ENCODE assay signal across 16 mouse cellular contexts in the genomic region with DNA sequence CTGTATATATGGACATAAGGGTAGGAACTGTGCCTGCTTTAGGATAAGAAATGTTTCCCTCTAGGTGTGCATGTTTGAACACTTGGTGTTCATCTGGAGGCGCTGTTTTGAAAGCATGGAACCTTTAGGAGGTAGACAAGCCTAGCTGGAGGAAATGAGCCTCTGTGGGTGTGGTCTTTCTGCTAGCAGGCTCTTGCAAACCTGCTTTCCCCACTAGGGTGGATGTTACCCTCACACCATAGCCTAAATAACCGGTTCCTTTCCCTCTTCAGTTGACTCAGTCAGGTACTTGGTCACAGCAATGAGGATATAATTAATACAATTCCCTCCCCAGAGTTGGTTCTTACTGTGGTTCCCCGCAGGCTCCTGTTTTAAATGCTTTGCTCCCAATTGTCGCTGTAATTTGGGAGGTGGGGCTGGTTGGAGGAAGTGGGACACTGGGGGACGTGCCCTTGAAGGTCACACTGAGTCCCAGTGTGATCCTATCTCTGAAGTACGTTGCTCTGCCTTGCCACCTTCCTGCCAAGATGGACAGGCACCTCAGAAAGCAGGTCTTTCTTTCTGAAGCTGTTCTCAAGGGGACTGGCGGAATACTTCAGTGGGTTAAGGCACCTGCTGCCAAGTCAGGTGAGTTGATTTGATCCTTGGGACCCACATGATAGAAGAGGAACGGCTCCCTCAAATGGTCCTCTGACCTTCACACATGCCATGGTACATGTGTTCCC. TPM values are rescaled to one million over a fixed set of nuclear protein-coding genes. Genes with fewer than 3 reads are reported as not detected.
DNase-seq lines count a peak whose midpoint lies in the region; ATAC-seq lines count a peak whose summit lies in the region.
"Had no signal": no experiment of that assay in that cellular context is flagged by ENCODE, and none has a peak within 500 bp of the region (broad histone marks: within the 10 kb centered on the region; RNA-seq: fewer than 3 reads in every experiment).

No protein-coding gene starts in this region.

- peaks cover 21% of the 10 kb centered on the region for H3K4me1 ChIP-seq in lung, embryonic 15.5 days
- 0 out of 2 replicates have a peak, but pooled peaks cover 6% of the 10 kb centered on the region for H3K4me1 ChIP-seq in hindbrain, embryonic 13.5 days (replicated peaks)
- H3K4me1 ChIP-seq: forebrain, embryonic 12.5 days; kidney, embryonic 15.5 days had no signal

- peak overlapping the region; percentile 16; the same call in 1 of the 2 replicates for H3K4me2 ChIP-seq in lung, embryonic 15.5 days
- no peak overlapping the region for H3K4me2 ChIP-seq in hindbrain, embryonic 13.5 days
- H3K4me2 ChIP-seq: forebrain, embryonic 12.5 days; heart, embryonic 13.5 days; kidney, embryonic 15.5 days; liver, embryonic 11.5 days had no signal

- H3K27me3 ChIP-seq in lung, embryonic 15.5 days = no peaks in the 10 kb centered on the region
- H3K27me3 ChIP-seq in hindbrain, embryonic 13.5 days = no peaks in the 10 kb centered on the region
- H3K27me3 ChIP-seq: forebrain, embryonic 12.5 days; heart, embryonic 13.5 days; kidney, embryonic 15.5 days had no signal

- no peaks in the 10 kb centered on the region for H3K9me3 ChIP-seq in lung, embryonic 15.5 days
- H3K9me3 ChIP-seq in hindbrain, embryonic 13.5 days = no peaks in the 10 kb centered on the region
- H3K9me3 ChIP-seq: forebrain, embryonic 12.5 days; heart, embryonic 13.5 days; kidney, embryonic 15.5 days had no signal

- no peaks in the 10 kb centered on the region for H3K36me3 ChIP-seq in lung, embryonic 15.5 days
- no peaks in the 10 kb centered on the region for H3K36me3 ChIP-seq in hindbrain, embryonic 13.5 days
- H3K36me3 ChIP-seq: forebrain, embryonic 12.5 days; heart, embryonic 13.5 days; kidney, embryonic 15.5 days had no signal

- no peak for DNase-seq in lung, postnatal 25 days (ENCODE audit: low spot score)
- DNase-seq in brain, adult 2 months (ENCODE audit: low read depth, low spot score) = peak; percentile 9
- DNase-seq in thymus, postnatal 14 days = peak; percentile 37
- no peak for DNase-seq in kidney, postnatal 10 days
- DNase-seq: cerebellum, adult 9-10 months; gastrocnemius, postnatal 25 days; lung, postnatal 10 days had no signal

- WGBS in lung, embryonic 15.5 days = 45% methylated on average over 8 of the region's 8 CpGs
- WGBS in hindbrain, embryonic 13.5 days = 75% methylated on average over 8 of the region's 8 CpGs

- peak overlapping the region; percentile 90 for H3K27ac ChIP-seq in lung, embryonic 15.5 days
- H3K27ac ChIP-seq in hindbrain, embryonic 13.5 days = no peak overlapping the region
- H3K27ac ChIP-seq: forebrain, embryonic 12.5 days; heart, embryonic 13.5 days; kidney, embryonic 15.5 days had no signal

- no peak overlapping the region for H3K9ac ChIP-seq in lung, embryonic 15.5 days
- no peak overlapping the region for H3K9ac ChIP-seq in hindbrain, embryonic 13.5 days
- H3K9ac ChIP-seq: forebrain, embryonic 12.5 days; heart, embryonic 13.5 days; kidney, embryonic 15.5 days had no signal

- peak; percentile 49 for ATAC-seq in lung, embryonic 15.5 days (ENCODE audit: borderline replicate concordance, extremely low read depth, low FRiP score, low TSS enrichment)
- ATAC-seq in CD4-positive, CD25-positive, alpha-beta regulatory T cell, adult 4 months = peak; percentile 43
- no peak for ATAC-seq in hindbrain, embryonic 13.5 days (ENCODE audit: low FRiP score)
- ATAC-seq in granulocyte monocyte progenitor cell, adult 5-6 weeks (replicated peaks; ENCODE audit: poor library complexity, severe bottlenecking) = no peak
- ATAC-seq: hindbrain, embryonic 16.5 days had no signal

- no peak overlapping the region for H3K4me3 ChIP-seq in lung, embryonic 15.5 days
- H3K4me3 ChIP-seq in hindbrain, embryonic 13.5 days = no peak overlapping the region
- H3K4me3 ChIP-seq: forebrain, embryonic 12.5 days; heart, embryonic 13.5 days; kidney, embryonic 15.5 days had no signal

RNA-seq across cellular contexts. Expression of gene Gnb4, which starts 44.6 kb away (rescaled TPM):
- polyA plus RNA-seq in lung, embryonic 15.5 days (2015; fragmentation: Nextera tagmentation; extraction: Ambion mirVana) = 82.3 and 82.5 TPM in 2 replicates
- 10 to 100 TPM in 1 of 2 experiments, 1 to 10 TPM in 1; 9.5 to 11.0 TPM for polyA plus RNA-seq in CD4-positive, CD25-positive, alpha-beta regulatory T cell, adult 4 months (2017; shearing (Covaris generic))
- polyA plus RNA-seq in hindbrain, embryonic 13.5 days (2015; fragmentation: Nextera tagmentation; extraction: Ambion mirVana) = 79.5 and 80.8 TPM in 2 replicates
- 3.8 and 5.4 TPM in 2 replicates for total RNA-seq in granulocyte monocyte progenitor cell, adult 5-6 weeks (2014; fragmentation: Nextera tagmentation)
- 1.7 and 4.4 TPM in 2 replicates for total RNA-seq in granulocyte monocyte progenitor cell, adult 5-6 weeks (2017)

RNA-seq across cellular contexts. Expression of gene Actl6a, which starts 45.1 kb away (rescaled TPM):
- 174 and 181 TPM in 2 replicates for polyA plus RNA-seq in lung, embryonic 15.5 days (2015; fragmentation: Nextera tagmentation; extraction: Ambion mirVana)
- polyA plus RNA-seq in CD4-positive, CD25-positive, alpha-beta regulatory T cell, adult 4 months (2017; shearing (Covaris generic)) = 10 to 100 TPM; 85.8 to 96.2 TPM
- polyA plus RNA-seq in hindbrain, embryonic 13.5 days (2015; fragmentation: Nextera tagmentation; extraction: Ambion mirVana) = 104 and 105 TPM in 2 replicates
- total RNA-seq in granulocyte monocyte progenitor cell, adult 5-6 weeks (2014; fragmentation: Nextera tagmentation) = 90.3 and 123 TPM in 2 replicates
- total RNA-seq in granulocyte monocyte progenitor cell, adult 5-6 weeks (2017) = 81.5 and 97.4 TPM in 2 replicates

Comparison
In these comparisons a context has a peak if more than half of its experiments do, and no peak if none do; other contexts are left out.
1. ATAC-seq: peak in lung, embryonic 15.5 days (single experiment) and CD4-positive, CD25-positive, alpha-beta regulatory T cell, adult 4 months (single experiment); none in hindbrain, embryonic 13.5 days (single experiment) and granulocyte monocyte progenitor cell, adult 5-6 weeks (single experiment).
2. DNase-seq: peak in brain, adult 2 months (single experiment) and thymus, postnatal 14 days (single experiment); none in lung, postnatal 25 days (single experiment) and kidney, postnatal 10 days (single experiment).